Mouse (Mus musculus): ENCODE measurements around the gene Klhl11. TPM values are rescaled to one million over a fixed set of nuclear protein-coding genes. Genes with fewer than 3 reads are reported as not detected.

The Klhl11 gene
- total RNA-seq, 1 experiment: 43.3 TPM

- H3K9me3 ChIP-seq (ENCODE audit: control insufficient read depth, insufficient read depth, low read depth, low read length): no peaks in the 10 kb centered on the region
- TF ChIP-seq CHD2 (IDR thresholded peaks at IDR 0.05; ENCODE audit: low read depth, low read length): no peak
- TF ChIP-seq ZC3H11A (IDR thresholded peaks at IDR 0.05; ENCODE audit: borderline replicate concordance, low read depth, low read length): no peak
- TF ChIP-seq HCFC1 (IDR thresholded peaks at IDR 0.05; ENCODE audit: borderline replicate concordance, insufficient read depth, low read length): no peak
- no peak for TF ChIP-seq MAFK (IDR thresholded peaks at IDR 0.05; ENCODE audit: insufficient read depth, low read depth, low read length)
- no peak for TF ChIP-seq ZNF384 (IDR thresholded peaks at IDR 0.05; ENCODE audit: low read depth, low read length)
- no peaks in the 10 kb centered on the region for H3K36me3 ChIP-seq (ENCODE audit: control insufficient read depth, insufficient read depth, low read length, poor library complexity, severe bottlenecking)
- H3K9ac ChIP-seq (ENCODE audit: insufficient read depth, low read depth, low read length, poor library complexity, severe bottlenecking): no peak overlapping the region
- no peak for DNase-seq (ENCODE audit: low read depth, low spot score)
- peaks cover 5 to 20% of the 10 kb centered on the region in 2 experiments; a peak in 2 of 4 replicates for H3K4me1 ChIP-seq (ENCODE audit: control insufficient read depth in 2 of 2, insufficient read depth in 2 of 2, low read length in 2 of 2, poor library complexity in 1 of 2)
- in situ Hi-C loops (cut with MboI; ENCODE audit: low sequenced_read_pairs in 2 of 2, unreplicated experiment in 2 of 2): no loop called here
- no peak overlapping the region for H3K4me3 ChIP-seq (ENCODE audit: insufficient read depth in 1 of 2, low read depth in 1 of 2, low read length in 2 of 2, poor library complexity in 1 of 2, severe bottlenecking in 1 of 2)
- H3K27ac ChIP-seq (ENCODE audit: insufficient read depth, low read depth, low read length, poor library complexity, severe bottlenecking): no peak overlapping the region
Observed at GRCm38 (mm10) chr11:100432002-100432401, 40.5 kb downstream of the Klhl11 start.

GRCm38 (mm10) chr11:100430052-100430451 lies 42.5 kb downstream of the Klhl11 start:
- in situ Hi-C loops (cut with MboI; ENCODE audit: low sequenced_read_pairs in 2 of 2, unreplicated experiment in 2 of 2): no loop called here
- H3K9ac ChIP-seq (ENCODE audit: insufficient read depth, low read depth, low read length, poor library complexity, severe bottlenecking): no peak overlapping the region

DNA sequence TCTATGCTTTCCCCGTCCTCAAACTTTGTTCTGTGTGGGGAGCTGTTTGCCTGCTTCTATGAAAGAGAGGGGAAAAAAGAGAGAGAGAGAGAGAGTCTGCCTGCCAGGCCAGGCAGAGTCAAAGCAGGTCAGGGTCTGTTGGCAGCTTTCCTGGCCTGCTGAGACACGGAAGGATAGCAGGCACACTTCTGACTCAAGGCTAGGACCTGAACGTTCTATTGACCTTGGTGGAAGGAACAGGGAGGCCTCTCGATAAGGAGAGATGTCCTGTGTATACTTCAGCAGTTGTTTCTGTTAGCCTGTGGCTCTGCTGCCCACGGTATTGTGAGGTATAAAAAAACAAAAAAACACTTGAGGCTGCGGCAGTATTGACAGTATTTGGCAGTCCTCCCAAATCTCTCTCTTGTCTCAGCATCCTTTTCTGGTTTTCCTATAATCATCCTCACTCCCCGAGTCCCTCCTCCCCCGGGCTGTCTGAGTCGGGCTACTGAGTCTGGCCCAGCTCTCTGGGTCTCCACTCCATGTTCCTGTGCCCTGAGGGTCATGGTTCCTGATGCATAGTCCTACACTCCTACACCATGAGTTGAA lies 43.8 kb downstream of the Klhl11 start:
- in situ Hi-C loops (cut with MboI; ENCODE audit: low sequenced_read_pairs in 2 of 2, unreplicated experiment in 2 of 2): no loop called here
- Histone ChIP-seq H3K4me1 (ENCODE audit: control insufficient read depth in 2 of 2, insufficient read depth in 2 of 2, low read length in 2 of 2, poor library complexity in 1 of 2) (peaks cover 0 to 5% of the 10 kb centered on the region in 2 experiments; a peak in 1 of 4 replicates), H3K9ac (ENCODE audit: insufficient read depth, low read depth, low read length, poor library complexity, severe bottlenecking) (no peak overlapping the region), H3K4me3 (ENCODE audit: insufficient read depth in 1 of 2, low read depth in 1 of 2, low read length in 2 of 2, poor library complexity in 1 of 2, severe bottlenecking in 1 of 2) (no peak overlapping the region), H3K36me3 (ENCODE audit: control insufficient read depth, insufficient read depth, low read length, poor library complexity, severe bottlenecking) (no peaks in the 10 kb centered on the region), H3K27ac (ENCODE audit: insufficient read depth, low read depth, low read length, poor library complexity, severe bottlenecking) (no peak overlapping the region), H3K9me3 (ENCODE audit: control insufficient read depth, insufficient read depth, low read depth, low read length) (no peaks in the 10 kb centered on the region)
- TF ChIP-seq ZNF384 (IDR thresholded peaks at IDR 0.05; ENCODE audit: low read depth, low read length) (no peak), HCFC1 (IDR thresholded peaks at IDR 0.05; ENCODE audit: borderline replicate concordance, insufficient read depth, low read length) (no peak), ZC3H11A (IDR thresholded peaks at IDR 0.05; ENCODE audit: borderline replicate concordance, low read depth, low read length) (no peak), MAFK (IDR thresholded peaks at IDR 0.05; ENCODE audit: insufficient read depth, low read depth, low read length) (no peak), CHD2 (IDR thresholded peaks at IDR 0.05; ENCODE audit: low read depth, low read length) (no peak)
- DNase-seq (ENCODE audit: low read depth, low spot score): no peak

More at GRCm38 (mm10) chr11:100430052-100430451, 42.5 kb downstream of the Klhl11 start:
- peaks cover 5 to 12% of the 10 kb centered on the region in 2 experiments; a peak in 2 of 4 replicates for H3K4me1 ChIP-seq (ENCODE audit: control insufficient read depth in 2 of 2, insufficient read depth in 2 of 2, low read length in 2 of 2, poor library complexity in 1 of 2)
- no peaks in the 10 kb centered on the region for H3K9me3 ChIP-seq (ENCODE audit: control insufficient read depth, insufficient read depth, low read depth, low read length)
- no peak overlapping the region for H3K4me3 ChIP-seq (ENCODE audit: insufficient read depth in 1 of 2, low read depth in 1 of 2, low read length in 2 of 2, poor library complexity in 1 of 2, severe bottlenecking in 1 of 2)
- no peaks in the 10 kb centered on the region for H3K36me3 ChIP-seq (ENCODE audit: control insufficient read depth, insufficient read depth, low read length, poor library complexity, severe bottlenecking)
- no peak for DNase-seq (ENCODE audit: low read depth, low spot score)
- H3K27ac ChIP-seq (ENCODE audit: insufficient read depth, low read depth, low read length, poor library complexity, severe bottlenecking): no peak overlapping the region
- TF ChIP-seq CHD2 (IDR thresholded peaks at IDR 0.05; ENCODE audit: low read depth, low read length): no peak
- no peak for TF ChIP-seq MAFK (IDR thresholded peaks at IDR 0.05; ENCODE audit: insufficient read depth, low read depth, low read length)
- TF ChIP-seq ZC3H11A (IDR thresholded peaks at IDR 0.05; ENCODE audit: borderline replicate concordance, low read depth, low read length): no peak
- no peak for TF ChIP-seq HCFC1 (IDR thresholded peaks at IDR 0.05; ENCODE audit: borderline replicate concordance, insufficient read depth, low read length)
- TF ChIP-seq ZNF384 (IDR thresholded peaks at IDR 0.05; ENCODE audit: low read depth, low read length): no peak

DNA sequence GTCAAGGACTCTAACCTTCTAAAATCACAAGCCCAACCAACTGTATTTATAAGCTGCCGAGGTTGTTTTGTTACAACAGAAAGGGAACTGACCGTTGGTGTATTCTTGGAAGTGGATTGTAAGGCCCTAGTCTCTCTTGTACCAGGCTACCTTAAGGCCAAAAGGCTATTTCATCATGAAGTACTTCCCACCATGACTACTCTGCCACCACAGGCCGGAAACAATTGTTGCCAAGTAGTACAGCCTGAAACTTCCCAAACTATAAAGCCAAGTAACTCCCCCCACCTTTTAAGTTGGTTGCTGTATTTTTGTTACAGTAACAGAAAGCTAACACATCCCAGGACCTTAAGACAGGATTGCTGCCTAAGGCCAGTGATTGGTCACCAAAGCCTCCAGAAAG lies 45.7 kb downstream of the Klhl11 start:
- Histone ChIP-seq H3K4me1 (ENCODE audit: control insufficient read depth in 2 of 2, insufficient read depth in 2 of 2, low read length in 2 of 2, poor library complexity in 1 of 2) (peaks cover 0 to 9% of the 10 kb centered on the region in 2 experiments; a peak in 1 of 4 replicates), H3K27ac (ENCODE audit: insufficient read depth, low read depth, low read length, poor library complexity, severe bottlenecking) (no peak overlapping the region), H3K9me3 (ENCODE audit: control insufficient read depth, insufficient read depth, low read depth, low read length) (no peaks in the 10 kb centered on the region), H3K36me3 (ENCODE audit: control insufficient read depth, insufficient read depth, low read length, poor library complexity, severe bottlenecking) (peaks cover 5% of the 10 kb centered on the region; the same call in 1 of the 2 replicates), H3K4me3 (ENCODE audit: insufficient read depth in 1 of 2, low read depth in 1 of 2, low read length in 2 of 2, poor library complexity in 1 of 2, severe bottlenecking in 1 of 2) (no peak overlapping the region), H3K9ac (ENCODE audit: insufficient read depth, low read depth, low read length, poor library complexity, severe bottlenecking) (no peak overlapping the region)
- DNase-seq (ENCODE audit: low read depth, low spot score): no peak
- TF ChIP-seq MAFK (IDR thresholded peaks at IDR 0.05; ENCODE audit: insufficient read depth, low read depth, low read length): no peak
- TF ChIP-seq HCFC1 (IDR thresholded peaks at IDR 0.05; ENCODE audit: borderline replicate concordance, insufficient read depth, low read length): no peak
- no peak for TF ChIP-seq ZNF384 (IDR thresholded peaks at IDR 0.05; ENCODE audit: low read depth, low read length)
- in situ Hi-C loops (cut with MboI; ENCODE audit: low sequenced_read_pairs in 2 of 2, unreplicated experiment in 2 of 2): no loop called here

All from ES-E14 (cell line).